Comparison of ENCODE assay signal across 29 mouse cellular contexts in genomic region chr15:91043263-91043662, GRCm38 (mm10). TPM values are rescaled to one million over a fixed set of nuclear protein-coding genes. Genes with fewer than 3 reads are reported as not detected.
"Had no signal": no experiment of that assay in that cellular context is flagged by ENCODE, and none has a peak within 500 bp of the region (broad histone marks: within the 10 kb centered on the region; RNA-seq: fewer than 3 reads in every experiment).

No protein-coding gene starts in this region.

- H3K27ac ChIP-seq: left cerebral cortex, adult 2 months; limb, embryonic 10.5 days; limb, embryonic 12.5 days; limb, embryonic 13.5 days; limb, embryonic 15.5 days; liver, embryonic 12.5 days; liver, embryonic 13.5 days; liver, embryonic 14.5 days; liver, embryonic 15.5 days; lung, embryonic 15.5 days; macrophage; midbrain, embryonic 10.5 days; midbrain, embryonic 12.5 days; midbrain, embryonic 13.5 days; midbrain, embryonic 15.5 days; neural tube, embryonic 12.5 days; neural tube, embryonic 13.5 days had no signal

- H3K4me2 ChIP-seq: limb, embryonic 12.5 days; limb, embryonic 13.5 days; limb, embryonic 15.5 days; liver, embryonic 11.5 days; liver, embryonic 12.5 days; liver, embryonic 13.5 days; liver, embryonic 15.5 days; lung, embryonic 15.5 days; midbrain, embryonic 11.5 days; midbrain, embryonic 12.5 days; midbrain, embryonic 13.5 days; midbrain, embryonic 15.5 days; neural tube, embryonic 12.5 days; neural tube, embryonic 13.5 days had no signal

- H3K9ac ChIP-seq: limb, embryonic 12.5 days; limb, embryonic 13.5 days; limb, embryonic 15.5 days; liver, embryonic 12.5 days; liver, embryonic 13.5 days; liver, embryonic 14.5 days; liver, embryonic 15.5 days; liver, postnatal 0 days; lung, embryonic 15.5 days; midbrain, embryonic 12.5 days; midbrain, embryonic 13.5 days; midbrain, embryonic 15.5 days; neural tube, embryonic 12.5 days; neural tube, embryonic 13.5 days had no signal

- H3K27me3 ChIP-seq: limb, embryonic 12.5 days; limb, embryonic 13.5 days; limb, embryonic 15.5 days; liver, embryonic 12.5 days; liver, embryonic 13.5 days; liver, embryonic 15.5 days; lung, embryonic 15.5 days; megakaryocyte, embryonic 14.5 days; midbrain, embryonic 12.5 days; midbrain, embryonic 13.5 days; midbrain, embryonic 15.5 days; neural tube, embryonic 12.5 days; neural tube, embryonic 13.5 days had no signal

- H3K4me1 ChIP-seq: limb, embryonic 10.5 days; limb, embryonic 12.5 days; limb, embryonic 15.5 days; liver, embryonic 12.5 days; liver, embryonic 15.5 days; lung, embryonic 15.5 days; megakaryocyte, embryonic 14.5 days had no signal

- ATAC-seq: liver, embryonic 12.5 days; liver, postnatal 0 days; midbrain, embryonic 13.5 days; midbrain, embryonic 15.5 days; midbrain, embryonic 16.5 days had no signal

- DNase-seq: left cerebral cortex, postnatal 4 days; liver; liver, embryonic 13.5 days; liver, postnatal 0 days; lung, postnatal 10 days; lung, postnatal 14 days; lung, postnatal 4 days; midbrain, embryonic 14.5 days had no signal

- H3K4me3 ChIP-seq: left cerebral cortex, adult 2 months; limb, embryonic 10.5 days; limb, embryonic 12.5 days; limb, embryonic 13.5 days; limb, embryonic 15.5 days; liver, embryonic 12.5 days; liver, embryonic 13.5 days; liver, embryonic 15.5 days; lung, embryonic 15.5 days; megakaryocyte, embryonic 14.5 days; midbrain, embryonic 10.5 days; midbrain, embryonic 12.5 days; midbrain, embryonic 13.5 days; midbrain, embryonic 15.5 days; myocyte; neural tube, embryonic 12.5 days; neural tube, embryonic 13.5 days had no signal

- H3K36me3 ChIP-seq: limb, embryonic 10.5 days; limb, embryonic 12.5 days; limb, embryonic 13.5 days; limb, embryonic 15.5 days; liver, embryonic 12.5 days; liver, embryonic 13.5 days; liver, embryonic 15.5 days; lung, embryonic 15.5 days; midbrain, embryonic 12.5 days; midbrain, embryonic 15.5 days; neural tube, embryonic 12.5 days; neural tube, embryonic 13.5 days had no signal

- H3K9me3 ChIP-seq: limb, embryonic 10.5 days; limb, embryonic 12.5 days; limb, embryonic 13.5 days; limb, embryonic 15.5 days; liver, embryonic 12.5 days; liver, embryonic 13.5 days; liver, embryonic 15.5 days; lung, embryonic 15.5 days; midbrain, embryonic 10.5 days; midbrain, embryonic 12.5 days; midbrain, embryonic 13.5 days; midbrain, embryonic 15.5 days; neural tube, embryonic 12.5 days; neural tube, embryonic 13.5 days had no signal

RNA-seq across cellular contexts. Expression of gene Kif21a, which starts 6.5 kb away (rescaled TPM):
- polyA plus RNA-seq: macrophage had no signal
